Mouse (Mus musculus) hindbrain, embryonic 13.5 days (tissue): Measurements from ENCODE around the gene Pafah2. TPM values are rescaled to one million over a fixed set of nuclear protein-coding genes. Genes with fewer than 3 reads are reported as not detected.
"Not testable (repeated sequence)": the region's sequence is repeated elsewhere in the genome, so short reads cannot be mapped to it uniquely, and the experiment has no call there.

Source experiments
- ATAC-seq: fragments of 200-750 bp; cut with Nextera tagmentation; 2 replicates; pipeline ENCODE4 v1.8.0; 2017; ENCODE audit warnings: moderate TSS enrichment; ENCODE audit not compliant: low FRiP score
- H3K27ac ChIP-seq: fragments of 300-500 bp; sonication (generic); 2 replicates; pipeline ENCODE4 v1.5.1; 2015; ENCODE audit warnings: inconsistent platforms, mild to moderate bottlenecking, moderate library complexity
- H3K27me3 ChIP-seq: fragments of 300-500 bp; sonication (generic); 2 replicates; pipeline ENCODE4 v1.6.1; 2015; ENCODE audit warnings: mild to moderate bottlenecking, inconsistent platforms
- H3K36me3 ChIP-seq: fragments of 300-500 bp; sonication (generic); 2 replicates; pipeline ENCODE4 v1.6.1; 2015; ENCODE audit warnings: mild to moderate bottlenecking, inconsistent platforms
- H3K4me1 ChIP-seq: fragments of 300-500 bp; sonication (generic); replicated peaks from 2 replicates; pipeline ENCODE4 v1.6.1; 2015; ENCODE audit warnings: inconsistent platforms
- H3K4me2 ChIP-seq: fragments of 300-500 bp; sonication (generic); 2 replicates; pipeline ENCODE4 v1.6.1; 2015; ENCODE audit warnings: inconsistent platforms, mild to moderate bottlenecking, moderate library complexity
- H3K4me3 ChIP-seq: fragments of 300-500 bp; sonication (generic); 2 replicates; pipeline ENCODE4 v1.5.1; 2015; ENCODE audit warnings: mild to moderate bottlenecking, inconsistent platforms
- H3K9ac ChIP-seq: fragments of 300-500 bp; sonication (generic); 2 replicates; pipeline ENCODE4 v1.6.1; 2015; ENCODE audit warnings: mild to moderate bottlenecking, inconsistent platforms
- H3K9me3 ChIP-seq: fragments of 300-500 bp; sonication (generic); 2 replicates; pipeline ENCODE4 v1.6.1; 2016; ENCODE audit warnings: inconsistent platforms
- WGBS: fragments of 180-500 bp; shearing (Covaris S2); methylation state at CpG from one replicate; pipeline ENCODE4 v1.1.7; 2015; 5-methylcytosine and 5-hydroxymethylcytosine counted together
- polyA plus RNA-seq: library from polyadenylated mRNA; unstranded; fragments of >200 nt; fragmentation: Nextera tagmentation; extraction: Ambion mirVana; gene quantifications from 2 replicates; pipeline ENCODE4 v1.2.1, GENCODE M21; 2015

Gene Pafah2
- polyA plus RNA-seq, 1 experiment from 2014 or later = 7.8 TPM

GRCm38 (mm10) chr4:134378089-134378615 lies 18.0 kb upstream of the Pafah2 start:
- Histone ChIP-seq H3K4me1 (peaks cover 5% of the 10 kb centered on the region; the same call in 1 of the 2 replicates), H3K4me3 (no peak overlapping the region), H3K27ac (no peak overlapping the region), H3K27me3 (peaks cover 6% of the 10 kb centered on the region), H3K36me3 (no peaks in the 10 kb centered on the region), H3K9ac (no peak overlapping the region), H3K4me2 (no peak overlapping the region), H3K9me3 (no peaks in the 10 kb centered on the region)
- WGBS = 35% methylated on average over 10 of the region's 10 CpGs
- ATAC-seq = no peak

GRCm38 (mm10) chr4:134379510-134379909 lies 16.6 kb upstream of the Pafah2 start:
- Histone ChIP-seq H3K27ac (no peak overlapping the region), H3K4me3 (no peak overlapping the region), H3K36me3 (no peaks in the 10 kb centered on the region), H3K9ac (no peak overlapping the region), H3K4me2 (no peak overlapping the region), H3K9me3 (no peaks in the 10 kb centered on the region), H3K4me1 (peaks cover 5% of the 10 kb centered on the region; the same call in 1 of the 2 replicates), H3K27me3 (peaks cover 3% of the 10 kb centered on the region; the same call in 1 of the 2 replicates)
- no peak for ATAC-seq
- WGBS = 87% methylated on average over 8 of the region's 8 CpGs

- not testable (repeated sequence) for H3K4me1 ChIP-seq, H3K9me3 ChIP-seq, H3K9ac ChIP-seq, H3K4me3 ChIP-seq, H3K27ac ChIP-seq, H3K36me3 ChIP-seq, ATAC-seq, H3K27me3 ChIP-seq, H3K4me2 ChIP-seq
- 97% methylated on average over 2 of the region's 6 CpGs for WGBS
These were observed 12.4 kb upstream of the Pafah2 start, which contains the start of gene Extl1 for GRCm38 (mm10) chr4:134383750-134384149. TSS of gene Extl1 (minus strand) at chr4:134383850.

GRCm38 (mm10) chr4:134387268-134387667 lies 8.9 kb upstream of the Pafah2 start:
- Histone ChIP-seq H3K36me3 (no peaks in the 10 kb centered on the region), H3K4me2 (no peak overlapping the region), H3K27ac (no peak overlapping the region), H3K4me1 (peaks cover 1% of the 10 kb centered on the region), H3K9me3 (no peaks in the 10 kb centered on the region), H3K27me3 (no peaks in the 10 kb centered on the region), H3K9ac (no peak overlapping the region), H3K4me3 (no peak overlapping the region)
- 83% methylated on average over 6 of the region's 6 CpGs for WGBS
- no peak for ATAC-seq

GRCm38 (mm10) chr4:134388397-134388796 lies 7.7 kb upstream of the Pafah2 start:
- no peak overlapping the region for H3K4me3 ChIP-seq
- H3K27ac ChIP-seq = no peak overlapping the region
- H3K9ac ChIP-seq = no peak overlapping the region
- H3K27me3 ChIP-seq = no peaks in the 10 kb centered on the region
- 18% methylated on average over 5 of the region's 5 CpGs for WGBS
- no peaks in the 10 kb centered on the region for H3K9me3 ChIP-seq
- peaks cover 5% of the 10 kb centered on the region for H3K4me1 ChIP-seq
- no peak overlapping the region for H3K4me2 ChIP-seq
- no peaks in the 10 kb centered on the region for H3K36me3 ChIP-seq
- ATAC-seq = no peak

GRCm38 (mm10) chr4:134391636-134392035 lies 4.5 kb upstream of the Pafah2 start:
- Histone ChIP-seq H3K4me1 (peaks cover 11% of the 10 kb centered on the region), H3K9me3 (no peaks in the 10 kb centered on the region)

GRCm38 (mm10) chr4:134392595-134392994 lies 3.5 kb upstream of the Pafah2 start:
- Histone ChIP-seq H3K4me1 (peaks cover 21% of the 10 kb centered on the region), H3K9ac (no peak overlapping the region), H3K9me3 (no peaks in the 10 kb centered on the region), H3K4me2 (no peak overlapping the region), H3K27me3 (no peaks in the 10 kb centered on the region), H3K36me3 (no peaks in the 10 kb centered on the region), H3K4me3 (no peak overlapping the region), H3K27ac (no peak overlapping the region)
- 12% methylated on average over 8 of the region's 8 CpGs for WGBS
- ATAC-seq = no peak

More at GRCm38 (mm10) chr4:134391636-134392035, 4.5 kb upstream of the Pafah2 start:
- no peak for ATAC-seq
- H3K4me3 ChIP-seq = no peak overlapping the region
- no peaks in the 10 kb centered on the region for H3K36me3 ChIP-seq
- no peak overlapping the region for H3K27ac ChIP-seq
- no peaks in the 10 kb centered on the region for H3K27me3 ChIP-seq
- no peak overlapping the region for H3K4me2 ChIP-seq
- WGBS = 91% methylated on average over 1 of the region's 1 CpGs
- H3K9ac ChIP-seq = no peak overlapping the region

- H3K9ac ChIP-seq = no peak overlapping the region
- no peak overlapping the region for H3K27ac ChIP-seq
- no peak overlapping the region for H3K4me2 ChIP-seq
- no peaks in the 10 kb centered on the region for H3K27me3 ChIP-seq
- H3K9me3 ChIP-seq = no peaks in the 10 kb centered on the region
- no peak overlapping the region for H3K4me3 ChIP-seq
- H3K36me3 ChIP-seq = no peaks in the 10 kb centered on the region
- WGBS = 22% methylated on average over 12 of the region's 12 CpGs
- ATAC-seq = no peak
- H3K4me1 ChIP-seq = peaks cover 25% of the 10 kb centered on the region
These were observed 3.1 kb upstream of the Pafah2 start for GRCm38 (mm10) chr4:134393026-134393425.

- no peaks in the 10 kb centered on the region for H3K36me3 ChIP-seq
- H3K27ac ChIP-seq = peak overlapping the region; percentile 84
- H3K9me3 ChIP-seq = no peaks in the 10 kb centered on the region
- peaks cover 33% of the 10 kb centered on the region for H3K4me1 ChIP-seq
- no peaks in the 10 kb centered on the region for H3K27me3 ChIP-seq
- no peak overlapping the region for H3K9ac ChIP-seq
- no peak for ATAC-seq
- peak overlapping the region; percentile 58; the same call in 1 of the 2 replicates for H3K4me2 ChIP-seq
- no peak overlapping the region for H3K4me3 ChIP-seq
- WGBS = 95% methylated on average over 7 of the region's 7 CpGs
These were observed 978 bp upstream of the Pafah2 start for GRCm38 (mm10) chr4:134395142-134395541.

- Histone ChIP-seq H3K4me3 (peak overlapping the region; percentile 50), H3K27me3 (no peaks in the 10 kb centered on the region), H3K36me3 (no peaks in the 10 kb centered on the region), H3K9ac (peak overlapping the region; percentile 62), H3K4me1 (peaks cover 51% of the 10 kb centered on the region), H3K27ac (peak overlapping the region; percentile 73), H3K4me2 (peak overlapping the region; percentile 84), H3K9me3 (no peaks in the 10 kb centered on the region)
- 36% methylated on average over 7 of the region's 7 CpGs for WGBS
- ATAC-seq = no peak
These were observed 1.0 kb downstream of the Pafah2 start for GRCm38 (mm10) chr4:134397121-134397520.

- Histone ChIP-seq H3K4me1 (peaks cover 49% of the 10 kb centered on the region), H3K27ac (0 out of 2 replicates have a peak overlapping the region, but pooled peaks have one; percentile 73), H3K36me3 (no peaks in the 10 kb centered on the region), H3K4me3 (no peak overlapping the region), H3K27me3 (no peaks in the 10 kb centered on the region), H3K4me2 (no peak overlapping the region), H3K9me3 (no peaks in the 10 kb centered on the region), H3K9ac (no peak overlapping the region; the same call in 1 of the 2 replicates)
- no peak for ATAC-seq
- 88% methylated on average over 8 of the region's 9 CpGs for WGBS
These were observed 1.6 kb downstream of the Pafah2 start for GRCm38 (mm10) chr4:134397732-134398131.

- WGBS = 27% methylated on average over 5 of the region's 5 CpGs
- peak overlapping the region; percentile 34; the same call in 1 of the 2 replicates for H3K4me3 ChIP-seq
- peak overlapping the region; percentile 80 for H3K27ac ChIP-seq
- no peak for ATAC-seq
- no peaks in the 10 kb centered on the region for H3K9me3 ChIP-seq
- peak overlapping the region; percentile 65 for H3K4me2 ChIP-seq
- 0 out of 2 replicates have a peak overlapping the region, but pooled peaks have one; percentile 35 for H3K9ac ChIP-seq
- no peaks in the 10 kb centered on the region for H3K27me3 ChIP-seq
- peaks cover 62% of the 10 kb centered on the region for H3K4me1 ChIP-seq
- no peaks in the 10 kb centered on the region for H3K36me3 ChIP-seq
These were observed 4.1 kb downstream of the Pafah2 start for GRCm38 (mm10) chr4:134400206-134400605.

- 7% methylated on average over 19 of the region's 19 CpGs for WGBS
- H3K9me3 ChIP-seq = no peaks in the 10 kb centered on the region
These were observed 5.1 kb downstream of the Pafah2 start for GRCm38 (mm10) chr4:134401181-134401661.

More at GRCm38 (mm10) chr4:134401181-134401661, 5.1 kb downstream of the Pafah2 start:
- H3K4me1 ChIP-seq = peaks cover 59% of the 10 kb centered on the region
- peak overlapping the region; percentile 80 for H3K27ac ChIP-seq
- peak overlapping the region; percentile 65 for H3K4me2 ChIP-seq
- no peaks in the 10 kb centered on the region for H3K36me3 ChIP-seq
- ATAC-seq = peak; percentile 65
- H3K27me3 ChIP-seq = no peaks in the 10 kb centered on the region
- peak overlapping the region; percentile 58 for H3K9ac ChIP-seq
- H3K4me3 ChIP-seq = peak overlapping the region; percentile 34
